Mouse (Mus musculus): ENCODE results near the gene Hax1.

DNA sequence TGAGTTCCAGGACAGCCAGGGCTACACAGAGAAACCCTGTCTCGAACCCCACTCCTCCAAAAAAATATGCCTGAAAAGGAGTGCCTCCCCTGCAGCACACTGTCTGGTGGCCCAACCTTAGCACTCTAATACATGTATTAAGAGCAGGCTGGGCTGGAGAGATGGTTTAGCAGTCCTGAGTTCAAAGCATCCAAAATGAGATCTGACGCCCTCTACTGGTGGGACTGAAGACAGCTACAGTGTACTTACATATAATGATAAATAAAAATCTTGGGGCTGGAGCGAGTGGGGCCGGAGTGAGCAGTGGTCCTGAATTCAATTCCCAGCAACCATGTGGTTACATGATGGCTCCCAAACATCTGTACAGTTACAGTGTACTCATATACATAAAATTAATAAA, 31.6 kb downstream of the Hax1 start:
- peak; percentile 16; the same call in 1 of the 2 replicates for TF ChIP-seq CTCF (IDR thresholded peaks at IDR 0.05; ENCODE audit: extremely low read depth, insufficient read depth, low read length)
- no peak for TF ChIP-seq POLR2A (IDR thresholded peaks at IDR 0.05; ENCODE audit: extremely low read depth, insufficient read depth, low read length)
